Mouse (Mus musculus): ENCODE data around the gene Sox5. TPM values are rescaled to one million over a fixed set of nuclear protein-coding genes. Genes with fewer than 3 reads are reported as not detected.

The Sox5 gene
- polyA plus RNA-seq, 2 experiments from 2014 or later: 0.08 to 0.37 TPM

DNA sequence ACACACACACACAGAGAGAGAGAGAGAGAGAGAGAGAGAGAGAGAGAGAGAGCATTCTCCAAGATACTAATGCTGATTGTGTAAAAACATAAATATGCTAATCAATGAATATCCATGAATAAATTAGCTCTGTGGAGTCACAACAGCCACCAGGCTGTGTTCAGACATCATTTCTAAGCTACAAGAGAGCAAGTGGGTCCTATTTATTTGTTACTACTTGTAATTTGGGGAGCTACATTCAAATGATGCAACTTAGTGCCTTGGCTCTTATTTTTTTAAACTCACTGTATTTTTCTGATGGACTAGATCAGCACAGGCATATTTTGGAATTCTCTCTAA is 877.1 kb downstream of the Sox5 start:
- ATAC-seq: no peak

DNA sequence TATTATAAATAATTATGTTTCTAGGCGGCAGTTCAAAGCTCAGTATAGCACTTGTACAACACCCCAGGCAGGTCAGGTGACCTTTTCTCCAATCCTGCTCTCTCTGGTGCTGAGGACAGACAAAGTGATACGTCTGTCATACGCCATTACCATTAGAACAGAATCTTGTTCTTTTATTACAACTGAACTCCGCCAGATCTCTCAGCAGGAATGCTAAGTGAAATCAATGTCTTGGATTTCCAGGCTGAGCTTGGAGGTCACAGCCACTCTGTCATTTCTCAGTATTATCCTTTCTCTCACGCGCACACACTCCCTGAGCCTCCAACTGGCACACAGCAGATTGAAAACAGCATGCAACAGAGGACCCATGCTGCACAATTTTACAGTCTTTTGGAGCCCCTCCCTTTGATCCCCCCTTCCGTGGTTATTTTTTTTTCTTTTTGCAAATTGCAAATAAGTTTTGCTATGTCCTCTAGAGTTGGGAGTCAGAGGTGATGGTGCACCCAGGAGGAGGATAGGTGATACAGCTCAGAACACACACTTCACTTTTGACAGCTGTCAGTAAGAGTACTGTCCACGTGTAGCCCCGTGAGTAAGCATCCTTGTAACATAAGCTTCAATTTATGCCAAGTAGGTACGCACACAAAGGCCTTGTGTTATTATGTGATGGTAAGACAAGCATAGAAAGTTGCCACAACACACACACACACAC is 877.6 kb downstream of the Sox5 start:
- no peak for ATAC-seq

GRCm38 (mm10) chr6:143900871-143901270 is 880.9 kb downstream of the Sox5 start:
- no peak for ATAC-seq

DNA sequence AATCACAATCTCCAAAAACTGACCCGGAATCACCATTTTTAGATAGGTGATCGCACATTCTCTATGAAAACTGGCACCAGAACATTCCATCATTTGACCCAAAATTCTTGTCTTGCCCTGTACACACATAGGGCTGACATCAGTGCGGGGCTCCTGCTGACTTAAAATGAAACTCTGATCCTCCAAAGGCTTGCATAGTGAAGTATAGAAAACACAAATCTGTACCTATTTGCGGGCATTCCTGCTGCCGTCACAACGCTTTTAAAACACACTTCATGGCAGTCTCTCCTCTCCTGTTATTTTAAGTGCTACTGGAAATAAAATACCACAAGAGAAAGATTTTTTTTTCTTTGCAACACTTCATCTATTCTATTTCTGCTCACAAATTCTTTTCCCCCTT is 886.7 kb downstream of the Sox5 start:
- no peak for ATAC-seq

GRCm38 (mm10) chr6:143892869-143893268 is 888.9 kb downstream of the Sox5 start:
- no peak for ATAC-seq

DNA sequence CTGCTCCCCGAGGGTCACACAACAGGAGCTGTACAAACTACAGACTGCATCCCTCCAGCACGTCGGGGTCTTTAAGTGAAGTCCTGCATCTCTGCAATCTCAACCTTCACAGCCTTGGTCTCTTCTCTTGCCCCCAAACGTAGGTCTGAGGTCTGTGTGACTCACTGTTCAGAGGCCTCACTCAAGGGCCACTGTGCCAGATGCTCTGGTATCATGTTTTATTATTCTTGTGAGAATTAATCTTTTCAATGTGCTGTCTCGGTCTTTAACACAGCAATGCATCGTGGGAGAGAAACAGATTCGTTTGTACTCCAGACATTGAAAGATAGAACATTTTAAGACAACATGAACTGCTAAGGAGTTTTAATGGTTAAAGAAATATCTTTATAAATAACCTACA is 893.2 kb downstream of the Sox5 start:
- no peak for ATAC-seq

- no peak for ATAC-seq
Measured at GRCm38 (mm10) chr6:143878525-143878924, 903.3 kb downstream of the Sox5 start.

DNA sequence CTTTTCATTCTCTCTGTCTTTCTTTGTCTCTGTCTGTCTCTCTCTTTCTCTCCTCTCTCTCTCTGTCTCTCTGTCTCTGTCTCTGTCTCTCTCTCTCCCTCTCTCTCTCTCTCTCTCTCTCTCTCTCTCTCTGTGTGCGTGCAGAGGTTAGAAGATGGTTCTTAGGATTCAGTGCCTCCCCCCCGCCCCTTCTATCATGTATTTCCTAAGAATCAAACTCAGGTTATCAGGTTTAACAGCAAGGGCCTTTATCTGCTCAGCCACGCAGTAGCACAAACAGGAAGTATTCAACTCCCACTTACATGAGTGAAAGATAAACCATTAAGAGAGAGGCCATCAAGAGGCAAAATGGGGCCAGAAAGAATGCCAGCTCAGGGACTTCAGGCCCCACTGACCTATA is 913.0 kb downstream of the Sox5 start:
- ATAC-seq: no peak

- ATAC-seq: peak; percentile 95
Measured at GRCm38 (mm10) chr6:143868155-143868685, 913.6 kb downstream of the Sox5 start.

GRCm38 (mm10) chr6:143867029-143867428 is 914.7 kb downstream of the Sox5 start:
- ATAC-seq: no peak

- ATAC-seq: no peak
Measured at GRCm38 (mm10) chr6:143866566-143866965, 915.2 kb downstream of the Sox5 start.

GRCm38 (mm10) chr6:143862611-143863110 is 919.1 kb downstream of the Sox5 start:
- no peak for ATAC-seq

- ATAC-seq: no peak
Measured at GRCm38 (mm10) chr6:143860036-143860435, 921.7 kb downstream of the Sox5 start.

DNA sequence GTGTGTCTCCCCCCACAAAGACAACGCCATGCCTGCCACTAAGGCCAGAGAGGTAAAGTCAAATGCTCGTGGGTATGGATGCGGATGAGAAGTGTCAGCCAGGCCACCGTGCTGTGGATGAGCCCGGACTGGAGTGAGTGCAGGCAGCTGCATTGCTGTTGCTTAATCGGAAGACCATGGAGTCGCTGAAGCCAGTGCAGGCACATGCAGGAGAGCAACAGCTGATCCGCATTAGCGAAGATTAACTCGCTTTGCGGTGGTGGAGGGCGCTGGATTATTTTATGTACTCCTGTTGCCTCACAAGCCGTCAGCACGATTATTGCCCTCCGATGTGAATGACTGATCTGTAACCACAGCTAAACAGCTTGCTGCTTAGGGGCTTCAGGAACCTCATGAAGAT is 922.2 kb downstream of the Sox5 start:
- ATAC-seq: no peak

- no peak for ATAC-seq
Measured at GRCm38 (mm10) chr6:143858551-143858950, 923.2 kb downstream of the Sox5 start.

DNA sequence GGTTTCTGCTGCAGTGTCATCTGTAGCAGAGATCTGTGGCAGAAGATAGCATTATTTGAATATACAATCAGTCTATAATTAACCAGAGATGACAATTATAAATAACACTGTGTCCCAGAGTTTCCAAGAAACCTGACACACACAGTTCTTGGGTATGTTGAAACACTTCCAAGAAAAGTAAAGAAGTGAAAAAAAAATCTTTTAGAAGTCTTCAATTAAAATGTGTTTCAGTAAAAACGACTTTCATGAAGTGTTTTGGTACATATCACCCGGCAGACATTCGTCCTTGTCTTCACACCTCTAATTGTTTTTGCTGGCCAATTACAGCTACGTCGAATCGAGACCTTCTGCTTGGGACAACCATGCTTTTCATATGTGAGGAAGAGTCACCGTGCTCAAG is 924.4 kb downstream of the Sox5 start:
- ATAC-seq: no peak

DNA sequence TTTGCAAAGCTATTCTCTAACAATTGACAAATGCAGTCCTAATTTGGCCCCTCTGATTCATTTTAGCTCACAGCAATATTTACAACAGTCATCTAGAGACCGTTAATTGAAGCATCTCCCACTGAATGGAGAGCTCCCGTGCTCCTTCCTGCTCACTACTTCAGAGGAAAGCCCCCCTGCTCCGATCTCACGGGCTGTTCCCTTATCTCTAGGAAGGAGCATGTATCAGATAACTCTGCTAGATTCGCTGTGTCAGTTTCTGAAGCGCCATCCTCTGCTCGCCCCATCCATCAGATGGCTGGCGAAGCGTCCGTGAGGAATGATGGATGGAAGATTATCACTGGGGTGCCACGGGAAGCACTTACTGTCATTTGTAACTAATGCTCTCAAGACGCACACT is 926.4 kb downstream of the Sox5 start:
- no peak for ATAC-seq

DNA sequence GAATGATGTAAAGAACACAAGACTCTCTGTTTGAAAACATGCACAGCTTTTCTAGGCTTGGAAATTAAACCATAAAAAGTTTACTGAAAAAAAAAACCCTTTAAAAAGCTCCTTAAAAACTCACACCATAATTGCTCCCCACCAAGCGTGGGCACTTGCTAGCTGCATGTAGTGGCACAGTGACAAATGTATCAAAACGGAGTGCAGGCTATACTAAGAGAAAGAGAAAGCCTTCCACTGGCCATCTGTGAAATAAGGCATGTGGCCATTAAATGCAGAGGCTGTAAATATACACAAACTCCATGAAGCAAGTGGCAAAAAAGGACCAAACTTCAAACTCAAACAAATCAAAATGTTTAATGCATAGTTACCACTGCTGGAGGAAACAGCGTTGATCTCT is 927.7 kb downstream of the Sox5 start:
- no peak for ATAC-seq

GRCm38 (mm10) chr6:143845761-143846160 is 936.0 kb downstream of the Sox5 start:
- no peak for ATAC-seq

DNA sequence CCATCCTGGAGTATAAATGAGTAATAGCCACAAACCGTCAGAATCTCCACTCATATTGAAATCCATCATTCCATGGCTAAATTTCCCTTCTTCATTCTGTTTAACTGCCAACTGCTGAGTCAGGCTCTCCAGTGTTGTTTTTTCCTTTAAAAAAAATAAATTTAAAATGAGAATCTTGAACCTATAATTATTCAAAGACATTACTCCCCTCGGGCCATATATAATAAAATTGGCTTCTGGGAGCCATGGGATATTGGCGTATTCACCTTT is 937.1 kb downstream of the Sox5 start:
- ATAC-seq: no peak

GRCm38 (mm10) chr6:143843933-143844700 is 937.7 kb downstream of the Sox5 start:
- ATAC-seq: no peak

- ATAC-seq: no peak
Measured at GRCm38 (mm10) chr6:143841954-143842353, 939.8 kb downstream of the Sox5 start.

DNA sequence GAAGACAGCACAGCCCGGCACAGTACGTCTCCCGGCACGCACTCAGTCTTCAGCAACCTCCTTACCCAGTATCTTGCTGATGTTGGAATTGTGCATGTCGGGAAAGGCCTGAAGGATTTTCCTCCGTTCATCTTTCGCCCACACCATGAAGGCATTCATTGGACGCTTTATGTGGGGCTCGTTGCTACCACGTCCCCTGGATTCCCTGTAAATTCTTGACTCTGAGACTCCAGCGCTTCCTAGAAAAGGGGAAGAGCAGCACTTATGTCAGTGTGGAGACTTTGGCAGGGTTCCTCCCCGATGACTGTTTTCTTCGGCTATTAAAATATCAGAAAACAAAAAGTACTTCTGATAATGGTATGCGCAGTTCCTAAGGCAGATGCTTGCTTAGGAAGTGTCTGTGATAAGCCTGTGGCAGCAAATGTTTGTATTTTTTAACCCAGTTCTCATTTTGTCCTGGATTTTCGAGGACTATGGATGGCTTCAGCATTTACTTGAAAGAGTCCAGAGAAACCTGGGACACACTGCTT is 940.6 kb downstream of the Sox5 start:
- no peak for ATAC-seq

All from activated CD4-positive, CD25-positive, alpha-beta regulatory T cell, adult 4 months (primary cell).